Mouse (Mus musculus): ENCODE results near the gene Bnip1. TPM values are rescaled to one million over a fixed set of nuclear protein-coding genes. Genes with fewer than 3 reads are reported as not detected.
A peak's percentile ranks its signal among the peaks of the same experiment; 100 is the strongest.

The Bnip1 gene
- polyA plus RNA-seq, 1 experiment = 24.5 TPM

DNA sequence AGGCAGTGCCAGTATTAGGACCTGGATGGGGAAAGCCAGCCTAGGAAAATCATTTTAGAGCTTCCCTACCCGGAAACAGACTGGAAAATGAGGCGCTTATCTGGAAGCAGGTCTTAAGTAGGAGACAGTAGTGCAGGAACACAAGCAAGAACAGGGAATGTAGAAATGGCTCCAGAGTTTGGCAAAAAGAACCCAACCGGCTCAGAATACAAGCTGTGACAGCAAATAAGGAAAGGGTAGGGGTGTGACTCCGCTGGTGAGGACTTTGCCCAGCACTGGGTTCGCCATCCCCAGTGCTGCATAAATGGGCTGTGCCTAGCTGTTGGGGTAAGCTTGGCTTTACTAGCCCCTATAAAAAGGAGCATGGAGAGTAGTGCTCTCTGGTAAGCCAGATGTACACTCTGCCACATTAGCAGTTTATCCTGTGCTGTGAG lies 761 bp downstream of the Bnip1 start:
- TF ChIP-seq POLR2A (IDR thresholded peaks at IDR 0.05; ENCODE audit: control insufficient read depth, extremely low read depth, insufficient read depth, low read length, poor library complexity) (no peak), CTCF (IDR thresholded peaks at IDR 0.05; ENCODE audit: borderline replicate concordance, control insufficient read depth, extremely low read depth, insufficient read depth, low read length, poor library complexity) (no peak)
- Histone ChIP-seq H3K36me3 (ENCODE audit: control insufficient read depth, insufficient read depth, low read length) (no peaks in the 10 kb centered on the region), H3K27ac (ENCODE audit: control insufficient read depth, insufficient read depth, low read length) (no peak overlapping the region), H3K4me3 (ENCODE audit: control insufficient read depth, insufficient read depth, low read length) (peak overlapping the region; percentile 83), H3K27me3 (ENCODE audit: control insufficient read depth, insufficient read depth, low read length) (no peaks in the 10 kb centered on the region), H3K4me1 (replicated peaks; ENCODE audit: control insufficient read depth, insufficient read depth, low read length) (peaks cover 14% of the 10 kb centered on the region)
- WGBS = 25% methylated on average over 5 of the region's 5 CpGs
- DNase-seq = no peak

- Histone ChIP-seq H3K4me3 (ENCODE audit: control insufficient read depth, insufficient read depth, low read length) (no peak overlapping the region), H3K36me3 (ENCODE audit: control insufficient read depth, insufficient read depth, low read length) (peaks cover 4% of the 10 kb centered on the region), H3K4me1 (replicated peaks; ENCODE audit: control insufficient read depth, insufficient read depth, low read length) (peaks cover 19% of the 10 kb centered on the region), H3K27ac (ENCODE audit: control insufficient read depth, insufficient read depth, low read length) (no peak overlapping the region), H3K27me3 (ENCODE audit: control insufficient read depth, insufficient read depth, low read length) (no peaks in the 10 kb centered on the region)
- WGBS = 97% methylated on average over 8 of the region's 8 CpGs
- no peak for TF ChIP-seq POLR2A (IDR thresholded peaks at IDR 0.05; ENCODE audit: control insufficient read depth, extremely low read depth, insufficient read depth, low read length, poor library complexity)
- TF ChIP-seq CTCF (IDR thresholded peaks at IDR 0.05; ENCODE audit: borderline replicate concordance, control insufficient read depth, extremely low read depth, insufficient read depth, low read length, poor library complexity) = no peak
- no peak for DNase-seq
Measured at GRCm38 (mm10) chr17:26784525-26784924, 3.7 kb downstream of the Bnip1 start.

- no peak for TF ChIP-seq POLR2A (IDR thresholded peaks at IDR 0.05; ENCODE audit: control insufficient read depth, extremely low read depth, insufficient read depth, low read length, poor library complexity)
- Histone ChIP-seq H3K4me3 (ENCODE audit: control insufficient read depth, insufficient read depth, low read length) (no peak overlapping the region), H3K36me3 (ENCODE audit: control insufficient read depth, insufficient read depth, low read length) (peaks cover 20% of the 10 kb centered on the region), H3K4me1 (replicated peaks; ENCODE audit: control insufficient read depth, insufficient read depth, low read length) (peaks cover 16% of the 10 kb centered on the region), H3K27ac (ENCODE audit: control insufficient read depth, insufficient read depth, low read length) (peak overlapping the region; percentile 63), H3K27me3 (ENCODE audit: control insufficient read depth, insufficient read depth, low read length) (no peaks in the 10 kb centered on the region)
- DNase-seq = peak; percentile 50
- WGBS = 13% methylated on average over 7 of the region's 7 CpGs
Measured at GRCm38 (mm10) chr17:26786586-26786985, 5.7 kb downstream of the Bnip1 start.

DNA sequence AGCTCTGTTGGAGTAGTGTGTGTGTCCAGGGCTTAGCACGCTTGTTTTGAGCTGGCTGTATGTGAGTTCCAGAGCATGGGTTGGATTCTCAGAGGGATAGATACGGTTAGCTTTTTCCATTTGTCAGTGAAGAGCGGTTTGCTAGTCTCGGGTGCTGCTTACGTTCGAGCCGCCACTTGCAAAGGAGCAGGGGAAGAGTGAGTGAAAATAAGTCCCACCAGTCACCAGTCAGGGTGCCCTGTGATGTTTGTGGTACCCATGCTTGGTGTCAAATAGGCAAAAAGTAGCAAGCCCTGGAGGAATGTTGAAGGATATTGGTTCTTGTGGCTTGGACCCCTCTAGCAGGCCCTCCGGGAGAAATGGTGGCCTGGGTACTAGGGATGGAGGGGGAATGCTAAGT lies 8.1 kb downstream of the Bnip1 start:
- no peaks in the 10 kb centered on the region for H3K27me3 ChIP-seq (ENCODE audit: control insufficient read depth, insufficient read depth, low read length)
- H3K4me1 ChIP-seq (replicated peaks; ENCODE audit: control insufficient read depth, insufficient read depth, low read length) = peaks cover 14% of the 10 kb centered on the region
- H3K36me3 ChIP-seq (ENCODE audit: control insufficient read depth, insufficient read depth, low read length) = peaks cover 33% of the 10 kb centered on the region
- TF ChIP-seq POLR2A (IDR thresholded peaks at IDR 0.05; ENCODE audit: control insufficient read depth, extremely low read depth, insufficient read depth, low read length, poor library complexity) = no peak
- no peak for TF ChIP-seq CTCF (IDR thresholded peaks at IDR 0.05; ENCODE audit: borderline replicate concordance, control insufficient read depth, extremely low read depth, insufficient read depth, low read length, poor library complexity)
- H3K4me3 ChIP-seq (ENCODE audit: control insufficient read depth, insufficient read depth, low read length) = no peak overlapping the region
- WGBS = 97% methylated on average over 8 of the region's 8 CpGs
- DNase-seq = no peak
- no peak overlapping the region for H3K27ac ChIP-seq (ENCODE audit: control insufficient read depth, insufficient read depth, low read length)

DNA sequence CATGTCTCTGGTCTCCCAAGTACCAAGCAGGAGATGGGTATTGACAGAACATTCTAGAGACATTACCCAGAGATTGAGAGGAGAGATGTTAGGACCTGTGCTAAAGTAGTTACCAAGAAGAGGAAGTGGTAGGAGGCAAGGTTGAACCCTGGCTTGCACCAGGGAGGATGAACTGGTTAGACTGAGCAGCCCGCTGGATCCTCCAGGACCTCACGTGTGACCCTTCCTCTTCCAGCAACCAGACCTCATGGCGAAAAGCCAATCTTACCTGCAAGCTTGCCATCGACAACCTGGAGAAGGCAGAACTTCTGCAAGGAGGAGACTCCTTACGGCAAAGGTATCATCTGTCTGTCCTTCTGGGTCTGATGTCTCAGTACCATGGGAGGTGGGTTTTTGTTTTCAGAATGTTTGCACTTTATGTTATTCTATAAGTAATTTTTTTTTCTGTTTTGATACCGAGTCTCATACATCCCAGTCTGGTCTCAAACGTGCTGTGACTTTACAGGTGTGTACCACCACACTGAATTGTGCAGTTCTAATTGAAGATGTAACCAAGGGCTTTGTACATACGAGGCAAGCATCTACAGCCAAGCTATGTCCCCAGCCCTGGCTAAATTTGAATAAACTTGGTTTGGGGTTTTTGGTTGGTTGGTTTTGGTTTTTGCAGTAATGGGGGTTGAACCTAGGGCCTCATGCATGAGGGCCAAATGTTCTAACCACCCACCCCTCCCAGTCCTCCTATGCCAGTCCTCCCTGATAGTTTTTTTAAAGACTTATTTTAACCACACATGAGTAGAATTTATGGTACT lies 8.8 kb downstream of the Bnip1 start:
- H3K4me3 ChIP-seq (ENCODE audit: control insufficient read depth, insufficient read depth, low read length) = no peak overlapping the region
- H3K36me3 ChIP-seq (ENCODE audit: control insufficient read depth, insufficient read depth, low read length) = peaks cover 33% of the 10 kb centered on the region
- WGBS = 92% methylated on average over 8 of the region's 8 CpGs
- no peaks in the 10 kb centered on the region for H3K27me3 ChIP-seq (ENCODE audit: control insufficient read depth, insufficient read depth, low read length)
- DNase-seq = no peak
- TF ChIP-seq POLR2A (IDR thresholded peaks at IDR 0.05; ENCODE audit: control insufficient read depth, extremely low read depth, insufficient read depth, low read length, poor library complexity) (no peak), CTCF (IDR thresholded peaks at IDR 0.05; ENCODE audit: borderline replicate concordance, control insufficient read depth, extremely low read depth, insufficient read depth, low read length, poor library complexity) (no peak)
- peaks cover 14% of the 10 kb centered on the region for H3K4me1 ChIP-seq (replicated peaks; ENCODE audit: control insufficient read depth, insufficient read depth, low read length)
- no peak overlapping the region for H3K27ac ChIP-seq (ENCODE audit: control insufficient read depth, insufficient read depth, low read length)

DNA sequence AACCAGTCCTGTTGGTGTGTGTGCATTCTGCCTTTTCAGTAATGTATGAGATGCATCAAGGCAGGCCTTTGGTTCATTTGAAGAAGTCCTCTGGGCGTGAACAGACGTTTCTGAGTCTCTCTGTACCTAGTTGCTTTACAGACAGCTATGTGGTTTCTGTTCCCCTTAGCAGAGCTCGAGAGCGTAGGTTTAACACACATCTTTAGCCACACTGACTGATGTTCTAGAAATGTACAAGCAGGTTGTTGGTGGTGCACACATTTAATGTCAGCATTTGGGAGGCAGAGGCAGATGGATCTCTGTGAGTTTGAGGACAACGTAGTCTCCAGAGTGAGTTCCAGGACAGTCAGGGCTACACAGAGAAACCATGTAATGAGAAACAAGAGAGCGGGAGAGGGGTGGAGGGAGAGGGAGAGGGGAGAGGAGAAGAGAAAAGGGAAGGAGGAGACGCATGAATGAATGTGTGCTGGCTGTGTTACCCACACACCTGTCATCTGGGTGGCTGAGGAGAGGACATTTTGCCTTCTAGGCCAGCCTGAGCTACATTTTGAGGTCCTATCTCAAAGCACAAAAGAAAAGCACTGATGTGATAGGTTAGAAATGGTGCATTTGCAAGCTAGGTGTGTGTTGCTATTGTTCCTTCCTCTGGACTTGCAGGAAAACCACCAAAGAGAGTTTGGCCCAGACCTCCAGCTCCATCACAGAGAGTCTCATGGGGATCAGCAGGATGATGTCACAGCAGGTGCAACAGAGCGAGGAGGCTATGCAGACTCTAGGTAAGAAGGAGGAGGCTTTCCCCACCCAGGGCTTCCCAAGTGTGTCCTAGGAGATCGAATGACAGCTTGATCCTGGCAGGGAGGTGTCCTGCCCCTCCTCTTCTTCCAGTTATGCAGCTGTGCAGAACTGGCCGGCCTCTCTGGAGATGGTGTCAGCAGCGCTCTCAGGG lies 9.7 kb downstream of the Bnip1 start:
- no peak for TF ChIP-seq POLR2A (IDR thresholded peaks at IDR 0.05; ENCODE audit: control insufficient read depth, extremely low read depth, insufficient read depth, low read length, poor library complexity)
- Histone ChIP-seq H3K27ac (ENCODE audit: control insufficient read depth, insufficient read depth, low read length) (no peak overlapping the region), H3K36me3 (ENCODE audit: control insufficient read depth, insufficient read depth, low read length) (peaks cover 33% of the 10 kb centered on the region), H3K27me3 (ENCODE audit: control insufficient read depth, insufficient read depth, low read length) (no peaks in the 10 kb centered on the region), H3K4me3 (ENCODE audit: control insufficient read depth, insufficient read depth, low read length) (no peak overlapping the region), H3K4me1 (replicated peaks; ENCODE audit: control insufficient read depth, insufficient read depth, low read length) (peaks cover 12% of the 10 kb centered on the region)
- no peak for DNase-seq
- 91% methylated on average over 11 of the region's 11 CpGs for whole genome bisulfite sequencing

Data from thymus, adult 2 months (tissue).